ENCODE assay signal across 18 mouse cellular contexts in the genomic region with DNA sequence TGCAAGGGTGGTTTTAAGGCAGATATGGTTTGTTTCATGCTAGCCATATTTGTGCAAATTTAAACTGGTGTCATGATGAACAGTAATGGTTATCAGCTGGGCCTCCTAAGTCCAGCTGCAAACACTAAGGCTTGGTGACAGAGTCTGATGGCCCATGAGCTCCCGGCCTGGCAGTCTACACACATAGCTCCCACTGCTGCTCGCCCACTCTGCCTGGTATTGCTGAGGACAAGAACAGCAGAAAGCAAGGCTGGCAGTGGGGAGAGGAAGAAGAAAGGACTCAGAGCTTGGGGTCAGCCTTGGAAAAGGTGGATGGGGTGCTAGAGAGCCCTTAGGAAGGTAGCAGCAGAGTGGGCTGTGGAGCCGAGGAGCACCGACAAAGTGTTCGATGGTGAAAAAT.
"Had no signal": no experiment of that assay in that cellular context is flagged by ENCODE, and none has a peak within 500 bp of the region (broad histone marks: within the 10 kb centered on the region; RNA-seq: fewer than 3 reads in every experiment).

No protein-coding gene starts in this region.

- ATAC-seq: midbrain, embryonic 16.5 days had no signal

- H3K27ac ChIP-seq: midbrain, embryonic 10.5 days; midbrain, embryonic 12.5 days; neural tube, embryonic 13.5 days; neural tube, embryonic 15.5 days had no signal

- H3K4me3 ChIP-seq: midbrain, embryonic 10.5 days; midbrain, embryonic 12.5 days; myocyte; neural tube, embryonic 13.5 days; neural tube, embryonic 15.5 days had no signal

- DNase-seq: lung, adult 18-20 months; lung, embryonic 14.5 days; lung, postnatal 10 days; lung, postnatal 4 days; midbrain, embryonic 14.5 days; retina, postnatal 1 day; right cerebral cortex, postnatal 25 days; right cerebral cortex, postnatal 4 days; spleen, adult 18-20 months; thymus, adult 18-20 months; thymus, postnatal 14 days; thymus, postnatal 36 days had no signal
